Mouse (Mus musculus) left cerebral cortex, postnatal 10 days (tissue): ENCODE results near the gene Flcn. TPM values are rescaled to one million over a fixed set of nuclear protein-coding genes. Genes with fewer than 3 reads are reported as not detected.
A peak's percentile ranks its signal among the peaks of the same experiment; 100 is the strongest.

Source experiments
- DNase-seq, 2 experiments: peaks; one replicate each; pipeline ENCODE4 v3.0.0; 2021 to 2022; ENCODE audit warnings: low spot score in 2 of 2, mixed read lengths in 1 of 2; ENCODE audit errors: extremely low spot score in 1 of 2
- intact Hi-C: fragments of 180-260 bp; cut with DNase I; formaldehyde crosslinking; loops from one replicate; pipeline ENCODE4 v1.15.1; 2025
- total RNA-seq, 2 experiments: library from RNA; stranded (reverse); gene quantifications; 2 replicates each; pipeline ENCODE4 v1.2.3; 2021

Gene Flcn
- total RNA-seq, 2 experiments from 2014 or later: 34.5 to 35.6 TPM

DNA sequence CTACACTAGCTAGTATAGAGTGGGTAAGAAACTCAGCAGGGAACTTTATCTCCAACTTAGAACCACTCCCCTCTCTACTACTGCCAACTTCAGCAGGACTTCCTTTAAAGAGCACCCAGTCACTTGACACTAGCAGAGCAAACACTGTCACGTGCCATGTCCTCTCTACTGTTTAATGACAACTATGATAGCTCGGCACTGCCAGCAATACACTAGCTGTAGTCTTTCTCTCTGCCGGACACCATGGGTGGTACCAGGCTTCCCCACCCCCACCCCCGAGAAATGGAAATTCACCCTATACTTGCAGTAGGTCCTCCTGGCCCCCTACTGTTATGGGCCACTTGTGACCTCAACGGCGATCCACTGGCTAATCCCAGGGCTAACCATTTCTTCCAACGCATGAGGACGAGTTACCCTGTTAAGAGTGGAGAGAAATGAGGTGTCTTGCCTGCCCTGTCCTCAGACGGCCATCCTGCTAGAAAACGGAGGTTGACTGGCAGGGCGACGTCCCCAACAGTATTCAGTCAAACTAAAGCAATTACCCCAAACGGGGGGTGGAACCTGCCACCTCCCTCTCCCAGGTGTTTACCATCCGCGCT lies 646 bp downstream of the Flcn start:
- intact Hi-C loops: no loop called here
- peak in 1 of 2 experiments; percentile 23 for DNase-seq

DNA sequence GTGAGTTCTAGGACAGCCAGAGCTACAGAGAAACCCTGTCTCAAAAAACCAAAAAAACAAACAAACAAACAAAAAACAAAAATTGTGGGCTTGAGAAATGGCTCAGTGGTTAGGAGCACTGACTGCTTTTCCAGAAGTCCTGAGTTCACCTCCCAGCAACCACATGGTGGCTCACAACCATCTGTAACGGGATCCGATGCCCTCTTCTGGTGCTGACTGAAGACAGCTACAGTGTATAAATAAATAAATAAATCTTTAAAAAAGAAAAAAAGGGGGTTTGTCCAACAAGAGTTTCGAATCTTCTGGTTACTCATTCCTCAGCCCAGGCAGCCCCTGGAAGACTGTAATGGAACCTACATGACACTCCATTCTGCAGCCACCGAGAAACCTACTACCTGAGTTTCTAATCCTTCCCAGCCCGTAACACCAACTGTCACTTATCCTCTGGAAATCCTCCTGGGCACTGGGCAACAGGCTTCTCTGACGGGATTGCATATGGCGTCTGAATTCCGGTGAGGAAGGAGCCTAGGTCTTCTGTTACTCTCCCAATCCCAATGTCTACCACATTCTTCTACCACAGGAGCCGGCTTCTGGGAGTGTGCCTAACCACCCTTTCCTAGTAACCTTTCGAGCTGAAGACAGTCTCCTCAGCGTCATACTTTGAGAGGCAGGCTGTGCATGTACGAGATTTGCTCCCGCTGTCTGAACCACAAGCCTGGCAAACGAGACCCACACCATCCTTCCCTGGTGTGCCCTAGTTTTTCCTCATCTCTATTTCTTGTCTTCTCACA lies 1.5 kb downstream of the Flcn start:
- intact Hi-C loops: no loop called here
- no peak for DNase-seq

DNA sequence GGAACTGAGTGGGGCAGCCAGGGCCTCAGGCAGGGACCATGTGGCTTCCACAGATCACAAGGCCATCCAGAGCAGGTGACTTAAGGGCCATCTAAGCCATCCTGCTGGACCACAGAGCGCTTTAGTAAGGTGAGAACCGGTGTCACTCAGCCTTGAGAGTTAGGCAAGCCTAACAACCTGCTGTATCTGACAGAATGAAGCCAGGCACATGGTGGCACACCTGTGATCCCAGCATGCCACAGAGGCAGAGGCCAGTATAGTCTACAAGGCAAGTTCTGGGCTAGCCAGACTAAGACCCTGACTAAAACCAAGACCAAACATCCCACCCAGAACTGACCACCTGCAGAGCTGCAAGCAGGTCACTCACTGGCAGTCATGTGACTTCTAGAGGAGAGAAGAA lies 4.2 kb downstream of the Flcn start:
- no peak for DNase-seq
- intact Hi-C loops: no loop called here

GRCm38 (mm10) chr11:59805256-59805655 lies 4.6 kb downstream of the Flcn start:
- intact Hi-C loops: no loop called here
- no peak for DNase-seq

GRCm38 (mm10) chr11:59804409-59805110 lies 5.3 kb downstream of the Flcn start:
- intact Hi-C loops: no loop called here
- DNase-seq: peak in 1 of 2 experiments; percentile 33

GRCm38 (mm10) chr11:59803516-59803915 lies 6.3 kb downstream of the Flcn start:
- intact Hi-C loops: no loop called here
- no peak for DNase-seq

DNA sequence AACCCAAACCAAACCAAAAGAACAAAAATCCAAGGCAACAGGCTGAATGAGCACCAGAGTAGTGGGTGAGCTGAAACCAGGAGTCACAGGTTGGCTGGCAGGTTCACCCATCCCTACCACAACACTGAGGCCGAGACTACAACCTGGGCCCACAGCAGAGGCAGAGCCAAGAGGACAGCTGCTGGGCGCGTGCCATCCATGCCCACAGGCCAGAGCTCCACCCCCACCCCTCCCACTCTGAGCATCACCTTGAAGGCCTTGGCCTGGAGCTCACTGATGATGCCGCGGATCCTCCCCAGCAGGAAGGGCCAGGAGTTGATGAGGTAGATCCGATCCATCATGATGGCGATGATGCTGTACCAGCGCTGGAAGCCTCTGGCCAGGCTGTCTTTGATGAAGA lies 7.9 kb downstream of the Flcn start:
- DNase-seq: no peak
- intact Hi-C loops: no loop called here

- intact Hi-C loops: no loop called here
- no peak for DNase-seq
Measured at GRCm38 (mm10) chr11:59800412-59800811, 9.4 kb downstream of the Flcn start.

DNA sequence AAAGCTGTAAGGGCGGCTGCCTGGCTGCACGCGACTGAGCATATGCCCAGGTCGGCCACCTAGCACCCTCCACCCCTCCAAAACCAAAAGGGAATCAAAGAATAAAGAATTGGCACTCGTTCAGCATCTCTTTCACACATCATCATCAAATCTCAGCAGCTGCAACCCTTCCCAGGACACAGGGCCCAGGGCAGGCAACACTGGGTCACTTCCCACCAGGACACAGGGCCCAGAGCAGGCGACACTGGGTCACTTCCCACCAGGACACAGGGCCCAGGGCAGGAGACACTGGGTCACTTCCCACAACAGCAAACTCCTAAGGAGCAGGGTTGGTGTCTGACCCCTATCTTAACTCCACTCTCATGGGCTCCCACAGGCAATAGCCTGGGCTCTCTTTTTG lies 16.4 kb downstream of the Flcn start:
- no peak for DNase-seq
- intact Hi-C loops: no loop called here

GRCm38 (mm10) chr11:59789311-59789710 lies 20.5 kb downstream of the Flcn start:
- intact Hi-C loops: no loop called here

GRCm38 (mm10) chr11:59787199-59787781 lies 22.5 kb downstream of the Flcn start, which contains the start of gene Pld6:
Pld6 (minus strand) TSS chr11:59787645.
- intact Hi-C loops: no loop called here
- DNase-seq: peak in 1 of 2 experiments; percentile 69

More at GRCm38 (mm10) chr11:59789311-59789710, 20.5 kb downstream of the Flcn start:
- no peak for DNase-seq

GRCm38 (mm10) chr11:59786444-59787198 lies 23.2 kb downstream of the Flcn start:
- intact Hi-C loops: no loop called here

DNA sequence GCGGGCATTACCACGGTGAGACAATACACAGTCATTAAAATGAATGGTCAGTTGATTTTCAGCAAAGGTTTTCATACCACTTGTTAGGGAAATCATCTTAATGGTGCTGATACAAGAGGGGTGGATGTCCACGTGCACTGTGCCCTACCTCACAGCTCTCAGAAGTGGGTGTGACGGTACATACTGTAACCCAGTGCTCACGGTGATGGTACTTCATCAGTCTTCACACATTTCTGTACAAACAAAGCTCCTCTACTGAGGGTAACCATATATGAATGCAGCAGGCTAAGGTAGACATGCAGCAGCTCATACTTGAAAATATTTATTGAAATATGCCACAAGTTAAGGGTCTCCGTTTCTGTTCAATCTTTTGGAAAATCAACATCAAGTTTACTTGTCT lies 26.2 kb downstream of the Flcn start:
- no peak for DNase-seq
- intact Hi-C loops: no loop called here

More at GRCm38 (mm10) chr11:59786444-59787198, 23.2 kb downstream of the Flcn start:
- no peak for DNase-seq

DNA sequence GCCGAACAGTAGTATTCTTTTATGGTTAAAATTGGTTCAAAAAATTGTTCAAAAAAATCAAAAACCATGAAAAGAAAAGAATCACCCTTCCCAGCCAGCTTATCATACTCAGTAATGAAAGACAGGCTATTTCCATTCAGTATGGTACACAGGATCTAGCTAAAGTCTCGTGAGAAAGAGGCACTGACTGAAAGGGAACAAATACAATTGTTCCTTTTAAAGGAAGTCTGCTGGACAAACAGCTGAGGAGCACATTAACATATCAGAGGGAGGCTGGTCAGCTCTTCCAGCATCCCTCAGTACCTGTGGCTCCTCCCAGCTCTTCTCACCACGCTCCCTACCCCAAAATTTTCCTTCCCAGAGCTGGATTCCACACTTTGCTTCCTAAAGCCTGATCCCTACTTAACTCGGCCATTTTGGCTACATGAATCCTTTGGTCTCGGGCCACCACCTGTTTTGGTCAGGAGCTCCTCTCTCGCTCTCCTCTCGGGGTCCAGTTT lies 27.7 kb downstream of the Flcn start:
- intact Hi-C loops: no loop called here
- no peak for DNase-seq

GRCm38 (mm10) chr11:59780241-59780640 lies 29.6 kb downstream of the Flcn start:
- no peak for DNase-seq
- intact Hi-C loops: no loop called here

GRCm38 (mm10) chr11:59779406-59779805 lies 30.4 kb downstream of the Flcn start:
- intact Hi-C loops: loop anchor here (10.0 kb wide), 1 partner anchor 255 kb away; the partner anchor contains the start of gene Zkscan17
- no peak for DNase-seq

DNA sequence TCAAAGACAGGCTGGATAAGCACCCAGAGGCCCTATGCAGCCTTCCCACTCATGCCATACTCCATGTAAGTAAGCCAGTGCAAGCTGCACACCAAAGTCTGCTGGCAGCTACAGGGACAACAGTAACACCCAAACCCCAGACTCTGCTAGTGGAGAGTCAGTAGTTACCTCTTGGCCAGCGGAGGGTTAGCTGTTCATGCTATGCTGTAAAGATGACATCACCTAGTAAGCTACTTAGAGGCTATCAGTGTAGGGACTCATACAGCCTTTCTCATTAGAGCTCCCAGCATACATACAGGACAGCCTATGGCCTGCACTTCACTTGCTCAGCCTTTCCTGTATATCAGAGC lies 31.0 kb downstream of the Flcn start:
- intact Hi-C loops: loop anchor here (10.0 kb wide), 1 partner anchor 254 kb away; the partner anchor contains the start of gene Zkscan17
- DNase-seq: no peak

- peak; percentile 40 to 83 for DNase-seq
- intact Hi-C loops: loop anchor here (10.0 kb wide), 1 partner anchor 254 kb away; the partner anchor contains the start of gene Zkscan17
Measured at GRCm38 (mm10) chr11:59778181-59778873, 31.5 kb downstream of the Flcn start.
